Mouse (Mus musculus) myocyte (in vitro differentiated cells): ENCODE data around the gene Bcl6.

Experiments used
- E2F4 ChIP-seq: IDR thresholded peaks from one replicate; pipeline ENCODE4 v1.6.1; 2011; ENCODE audit warnings: mild to moderate bottlenecking, control low read depth, moderate library complexity; ENCODE audit not compliant: insufficient read depth
- MAX ChIP-seq: IDR thresholded peaks from one replicate; pipeline ENCODE4 v1.6.1; 2011; ENCODE audit warnings: low read depth, mild to moderate bottlenecking, control low read depth
- MYOD1 ChIP-seq, 3 experiments: IDR thresholded peaks; one replicate each; pipeline ENCODE4 v1.6.1; 2011; ENCODE audit warnings: control low read depth in 2 of 3, low read depth in 2 of 3, mild to moderate bottlenecking in 2 of 3, moderate library complexity in 1 of 3; ENCODE audit not compliant: insufficient read length in 2 of 3, control insufficient read depth in 1 of 3
- MYOG ChIP-seq, 3 experiments: IDR thresholded peaks; one replicate each; pipeline ENCODE4 v1.6.1; 2011; ENCODE audit warnings: control low read depth in 2 of 3, low read depth in 2 of 3, mild to moderate bottlenecking in 2 of 3; ENCODE audit not compliant: insufficient read length in 2 of 3, control insufficient read depth in 1 of 3, insufficient read depth in 1 of 3
- POLR2A ChIP-seq: IDR thresholded peaks from one replicate; pipeline ENCODE4 v1.6.1; 2011; ENCODE audit warnings: low read depth, mild to moderate bottlenecking, control low read depth, moderate library complexity; ENCODE audit not compliant: insufficient read length
- TCF12 ChIP-seq: IDR thresholded peaks from one replicate; pipeline ENCODE4 v1.6.1; 2011; ENCODE audit warnings: mild to moderate bottlenecking, control low read depth; ENCODE audit not compliant: poor library complexity, insufficient read depth, severe bottlenecking
- TCF3 ChIP-seq: IDR thresholded peaks from one replicate; pipeline ENCODE4 v1.6.1; 2011; ENCODE audit warnings: low read depth, control low read depth; ENCODE audit not compliant: insufficient read length
- USF1 ChIP-seq: IDR thresholded peaks from one replicate; pipeline ENCODE4 v1.6.1; 2011; ENCODE audit warnings: low read depth, mild to moderate bottlenecking, control low read depth, moderate library complexity

DNA sequence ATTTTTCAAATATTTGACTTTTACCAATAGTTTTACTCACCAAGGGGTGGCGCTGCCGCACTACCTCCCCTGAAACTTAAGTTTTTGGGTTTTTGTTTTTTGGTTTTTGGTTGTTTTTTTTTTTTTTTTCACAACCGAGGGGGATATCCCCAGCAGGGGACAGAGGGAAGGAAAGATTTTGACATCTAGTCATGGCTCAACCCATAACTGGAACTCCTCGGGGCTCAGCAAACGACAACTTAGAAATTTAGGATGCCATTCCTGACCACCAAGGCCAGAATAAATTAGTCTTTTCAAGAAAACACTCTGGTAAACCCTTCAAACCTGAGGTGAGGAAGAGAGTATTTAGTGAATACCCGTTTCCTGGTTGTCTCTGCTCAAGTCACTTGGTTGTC lies 3.2 kb downstream of the Bcl6 start:
- no peak for TF ChIP-seq USF1
- no peak for TF ChIP-seq POLR2A
- TF ChIP-seq E2F4: no peak
- no peak for TF ChIP-seq TCF12
- no peak for TF ChIP-seq MYOG (IDR thresholded peaks at IDR 0.05; ENCODE audit: control insufficient read depth in 1 of 3, insufficient read depth in 1 of 3, insufficient read length in 2 of 3, low read depth in 2 of 3)
- no peak for TF ChIP-seq MAX
- TF ChIP-seq MYOD1 (IDR thresholded peaks at IDR 0.05; ENCODE audit: control insufficient read depth in 1 of 3, insufficient read length in 2 of 3, low read depth in 2 of 3): no peak
- TF ChIP-seq TCF3: no peak
